Mouse (Mus musculus) liver, adult 2 months (tissue): ENCODE results near the gene D130043K22Rik. TPM values are rescaled to one million over a fixed set of nuclear protein-coding genes. Genes with fewer than 3 reads are reported as not detected.

ENCODE experiments used
- DNase-seq: peaks from one replicate; pipeline ENCODE4 v3.0.0-alpha.2; 2011; ENCODE audit warnings: low read depth, low spot score; ENCODE audit errors: extremely low read depth
- H3K27ac ChIP-seq: fragments of 200-500 bp; replicated peaks from 2 replicates; pipeline ENCODE4 v1.5.1; 2012; ENCODE audit warnings: low read depth, mild to moderate bottlenecking, control low read depth, inconsistent platforms, low read length; ENCODE audit not compliant: insufficient read depth
- H3K27me3 ChIP-seq: fragments of 200-500 bp; 2 replicates; pipeline ENCODE4 v1.6.1; 2012; ENCODE audit warnings: mild to moderate bottlenecking, moderate library complexity, low read length, inconsistent platforms; ENCODE audit not compliant: control insufficient read depth, insufficient read depth
- H3K36me3 ChIP-seq: fragments of 200-500 bp; 2 replicates; pipeline ENCODE4 v1.6.1; 2012; ENCODE audit warnings: low read length, inconsistent platforms; ENCODE audit not compliant: control insufficient read depth, insufficient read depth
- H3K4me1 ChIP-seq: fragments of 200-500 bp; 2 replicates; pipeline ENCODE4 v1.6.1; 2011; ENCODE audit warnings: low read length; ENCODE audit not compliant: control insufficient read depth, insufficient read depth
- H3K4me3 ChIP-seq: fragments of 200-500 bp; 2 replicates; pipeline ENCODE4 v1.5.1; 2011; ENCODE audit warnings: low read depth, mild to moderate bottlenecking, control low read depth, low read length, moderate library complexity; ENCODE audit not compliant: insufficient read depth
- H3K79me2 ChIP-seq: fragments of 200-500 bp; 2 replicates; pipeline ENCODE4 v1.6.1; 2012; ENCODE audit warnings: inconsistent platforms, mild to moderate bottlenecking, low read length, moderate library complexity; ENCODE audit not compliant: control insufficient read depth, insufficient read depth
- H3K9ac ChIP-seq: fragments of 200-500 bp; 2 replicates; pipeline ENCODE4 v1.6.1; 2012; ENCODE audit warnings: low read depth, mild to moderate bottlenecking, control low read depth, inconsistent platforms, low read length
- CTCF ChIP-seq: fragments of 200-500 bp; IDR thresholded peaks from 2 replicates; pipeline ENCODE4 v1.5.1; 2011; ENCODE audit warnings: low read depth, low read length, control low read depth
- POLR2A ChIP-seq: fragments of 200-500 bp; IDR thresholded peaks from 2 replicates; pipeline ENCODE4 v1.6.1; 2011; ENCODE audit warnings: low read length, control low read depth; ENCODE audit not compliant: insufficient read depth; ENCODE audit errors: extremely low read depth
- WGBS: fragments of 180-500 bp; shearing (Covaris S2); methylation state at CpG from one replicate; pipeline ENCODE4 v1.1.7; 2018; 5-methylcytosine and 5-hydroxymethylcytosine counted together
- polyA plus RNA-seq: library from polyadenylated mRNA; depleted of rRNA; stranded (reverse); fragments of >200 nt; gene quantifications from 2 replicates; pipeline ENCODE4 v1.2.3, GENCODE M21; 2012
- total RNA-seq: library from RNA; depleted of rRNA; stranded (reverse); fragments of >200 nt; gene quantifications from 2 replicates; pipeline ENCODE4 v1.2.3, GENCODE M21; 2014

The D130043K22Rik gene
- total and polyA plus RNA-seq, 2 experiments = 3.8 to 12.2 TPM

DNA sequence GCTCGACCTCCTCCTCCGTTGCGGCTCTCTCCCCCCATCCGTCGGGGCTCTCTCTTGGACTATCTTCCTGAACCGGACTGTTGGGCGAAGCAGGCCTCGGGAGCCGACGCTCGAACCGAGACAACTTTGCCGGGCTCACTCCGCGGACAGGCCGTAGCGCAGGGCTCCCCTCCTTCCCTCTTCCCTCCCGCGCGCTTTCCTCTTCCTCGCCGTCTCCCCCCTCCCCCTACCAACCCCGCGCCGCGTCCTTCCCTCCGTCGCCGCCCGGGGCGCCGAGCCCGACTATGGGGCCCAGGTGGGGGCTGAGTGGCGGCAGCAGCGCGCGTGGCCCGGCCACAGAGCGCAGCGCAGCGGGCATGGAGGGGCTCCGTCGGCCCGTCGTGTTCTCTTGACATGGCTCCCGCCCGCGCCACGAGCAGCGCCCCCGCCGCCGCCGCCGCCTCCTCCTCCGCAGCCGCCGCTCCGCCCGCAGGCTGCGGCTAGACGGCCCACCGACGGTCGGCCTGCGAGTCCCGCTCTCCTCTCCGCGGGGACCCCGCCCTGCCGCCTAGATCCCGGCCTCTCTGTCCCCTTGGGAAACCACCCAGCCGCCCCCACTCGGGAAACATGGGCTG, 43.5 kb upstream of the D130043K22Rik start, which contains the start of gene BC005537:
TSS of gene BC005537 (plus strand) at position 350 of the 614 bp plus-strand sequence.
- DNase-seq = no peak
- WGBS = 1% methylated on average over 62 of the region's 74 CpGs
- Histone ChIP-seq H3K4me1 (peaks cover 12% of the 10 kb centered on the region; the same call in 1 of the 2 replicates), H3K79me2 (peaks cover 14% of the 10 kb centered on the region), H3K27me3 (no peaks in the 10 kb centered on the region), H3K36me3 (peaks cover 10% of the 10 kb centered on the region), H3K27ac (peak within 1 kb of the TSS; percentile 97), H3K4me3 (peak within 1 kb of the TSS; percentile 99), H3K9ac (peak within 1 kb of the TSS; percentile 100)
- TF ChIP-seq POLR2A (no peak), CTCF (no peak)

DNA sequence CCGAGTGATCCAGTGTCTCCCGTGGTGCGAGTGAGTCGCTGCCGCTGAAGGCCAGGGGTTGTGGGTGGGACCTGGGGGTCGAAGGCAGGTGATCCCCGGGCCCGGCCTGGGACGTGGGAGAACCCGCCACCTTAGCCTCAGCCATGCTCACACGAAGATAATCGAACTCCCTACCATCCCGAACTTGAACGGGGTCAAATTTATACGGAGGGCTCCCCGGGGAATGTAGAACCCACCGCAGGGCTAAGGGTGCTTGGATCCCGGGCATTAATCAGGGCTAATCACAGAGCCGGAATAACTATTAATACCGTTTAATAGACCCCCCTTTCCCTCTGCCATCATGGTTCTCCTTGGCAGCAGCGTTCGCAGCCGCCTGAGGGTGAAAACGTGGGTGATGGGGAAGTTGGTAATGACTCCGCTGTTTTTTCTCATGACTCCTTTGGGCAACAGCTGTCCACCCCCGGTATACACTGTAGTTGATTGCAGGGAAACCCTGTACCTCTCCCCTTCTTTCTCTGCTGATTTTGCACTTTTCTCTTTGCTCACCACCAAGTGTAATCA, 42.7 kb upstream of the D130043K22Rik start:
- Histone ChIP-seq H3K9ac (peak overlapping the region; percentile 100), H3K27ac (peak overlapping the region; percentile 80), H3K36me3 (peaks cover 16% of the 10 kb centered on the region), H3K4me3 (peak overlapping the region; percentile 99), H3K27me3 (no peaks in the 10 kb centered on the region), H3K4me1 (peaks cover 14% of the 10 kb centered on the region), H3K79me2 (peaks cover 14% of the 10 kb centered on the region)
- WGBS = under 1% methylated on average over 26 of the region's 26 CpGs
- TF ChIP-seq POLR2A (no peak), CTCF (no peak)
- DNase-seq = peak; percentile 66

- H3K4me1 ChIP-seq = peaks cover 14% of the 10 kb centered on the region
- DNase-seq = no peak
- H3K27me3 ChIP-seq = no peaks in the 10 kb centered on the region
- peak overlapping the region; percentile 60 for H3K4me3 ChIP-seq
- 1% methylated on average over 2 of the region's 2 CpGs for WGBS
- TF ChIP-seq CTCF (no peak), POLR2A (no peak)
- H3K36me3 ChIP-seq = peaks cover 25% of the 10 kb centered on the region
- no peak overlapping the region for H3K27ac ChIP-seq
- peak overlapping the region; percentile 49; the same call in 1 of the 2 replicates for H3K9ac ChIP-seq
- H3K79me2 ChIP-seq = peaks cover 14% of the 10 kb centered on the region
Observed at GRCm38 (mm10) chr13:24803196-24803595, 41.7 kb upstream of the D130043K22Rik start.

- TF ChIP-seq POLR2A = no peak
- TF ChIP-seq CTCF = no peak
- no peak overlapping the region for H3K4me3 ChIP-seq
- peaks cover 17% of the 10 kb centered on the region for H3K4me1 ChIP-seq
- no peak overlapping the region for H3K9ac ChIP-seq
- peak; percentile 91 for DNase-seq
- no peaks in the 10 kb centered on the region for H3K27me3 ChIP-seq
- H3K36me3 ChIP-seq = peaks cover 51% of the 10 kb centered on the region
- peaks cover 14% of the 10 kb centered on the region for H3K79me2 ChIP-seq
- H3K27ac ChIP-seq = no peak overlapping the region
Observed at GRCm38 (mm10) chr13:24806079-24806478, 38.9 kb upstream of the D130043K22Rik start.

GRCm38 (mm10) chr13:24812521-24812920, 32.4 kb upstream of the D130043K22Rik start:
- no peak overlapping the region for H3K27ac ChIP-seq
- WGBS = 61% methylated on average over 2 of the region's 2 CpGs
- no peaks in the 10 kb centered on the region for H3K27me3 ChIP-seq
- no peak overlapping the region for H3K4me3 ChIP-seq
- H3K79me2 ChIP-seq = no peaks in the 10 kb centered on the region; the same call in 1 of the 2 replicates
- H3K4me1 ChIP-seq = peaks cover 4% of the 10 kb centered on the region; the same call in 1 of the 2 replicates
- no peak overlapping the region for H3K9ac ChIP-seq
- H3K36me3 ChIP-seq = peaks cover 70% of the 10 kb centered on the region
- peak; percentile 63 for DNase-seq
- TF ChIP-seq CTCF = no peak
- TF ChIP-seq POLR2A = no peak

GRCm38 (mm10) chr13:24814616-24815015, 30.3 kb upstream of the D130043K22Rik start:
- no peak overlapping the region for H3K9ac ChIP-seq
- H3K27me3 ChIP-seq = no peaks in the 10 kb centered on the region
- DNase-seq = peak; percentile 79
- no peak overlapping the region for H3K4me3 ChIP-seq
- H3K27ac ChIP-seq = peak overlapping the region; percentile 72
- 31% methylated on average over 1 of the region's 1 CpGs for WGBS
- H3K79me2 ChIP-seq = no peaks in the 10 kb centered on the region
- TF ChIP-seq CTCF (no peak), POLR2A (no peak)
- H3K4me1 ChIP-seq = peaks cover 2% of the 10 kb centered on the region; the same call in 1 of the 2 replicates
- H3K36me3 ChIP-seq = peaks cover 57% of the 10 kb centered on the region
